Mouse (Mus musculus) CH12.LX (cell line): Measurements from ENCODE around the gene Chst5. TPM values are rescaled to one million over a fixed set of nuclear protein-coding genes. Genes with fewer than 3 reads are reported as not detected.

Source experiments
- DNase-seq: peaks from one replicate; pipeline ENCODE4 v3.0.0-alpha.2; 2013; ENCODE audit errors: extremely low read depth
- H3K27ac ChIP-seq: 2 replicates; pipeline ENCODE4 v1.5.1; 2012; ENCODE audit warnings: low read depth, mild to moderate bottlenecking, control low read depth, moderate library complexity; ENCODE audit not compliant: insufficient read depth
- H3K27me3 ChIP-seq: replicated peaks from 2 replicates; pipeline ENCODE3; 2012; ENCODE audit warnings: inconsistent platforms
- H3K36me3 ChIP-seq, 2 experiments: replicated peaks in 1 of 2; 2 replicates each; pipeline versions ENCODE3 to v1.6.1; 2012; ENCODE audit warnings: inconsistent platforms in 1 of 2, low read length in 1 of 2, mild to moderate bottlenecking in 1 of 2, mixed read lengths in 1 of 2, moderate library complexity in 1 of 2; ENCODE audit not compliant: control insufficient read depth in 1 of 2, insufficient read depth in 1 of 2
- H3K4me1 ChIP-seq, 2 experiments: 2 replicates each; pipeline ENCODE4 v1.6.1; 2012; ENCODE audit warnings: inconsistent platforms in 1 of 2, moderate library complexity in 1 of 2; ENCODE audit not compliant: insufficient read depth in 2 of 2, control insufficient read depth in 1 of 2
- H3K4me2 ChIP-seq: 2 replicates; pipeline ENCODE4 v1.6.1; 2012; ENCODE audit warnings: low read depth, mild to moderate bottlenecking, control low read depth; ENCODE audit not compliant: poor library complexity, insufficient read depth, severe bottlenecking
- H3K4me3 ChIP-seq, 3 experiments: fragments of 150-350 bp in 1 of 3; sonication (generic) in 1 of 3; replicated peaks in 1 of 3; 2 replicates each; pipeline versions ENCODE3 to v1.5.1; 2011 to 2012; ENCODE audit warnings: low read depth in 2 of 3, low read length in 2 of 3, mild to moderate bottlenecking in 2 of 3, moderate library complexity in 2 of 3, control low read depth in 1 of 3, improper control_type of control experiment in 1 of 3, inconsistent platforms in 1 of 3, mixed read lengths in 1 of 3; ENCODE audit not compliant: poor library complexity in 1 of 3
- H3K79me2 ChIP-seq: replicated peaks from 2 replicates; pipeline ENCODE4 v1.6.1; 2012; ENCODE audit warnings: mild to moderate bottlenecking, moderate library complexity; ENCODE audit not compliant: control insufficient read depth, poor library complexity, insufficient read depth, severe bottlenecking; ENCODE audit errors: extremely low read depth
- H3K9ac ChIP-seq: 2 replicates; pipeline ENCODE4 v1.6.1; 2012; ENCODE audit warnings: low read depth, mild to moderate bottlenecking, control low read depth, moderate library complexity; ENCODE audit not compliant: insufficient read depth
- H3K9me3 ChIP-seq: replicated peaks from 2 replicates; pipeline ENCODE3; 2012; ENCODE audit warnings: low read length, inconsistent platforms, mixed read lengths
- CHD1 ChIP-seq: IDR thresholded peaks from 2 replicates; pipeline ENCODE4 v1.6.1; 2012; ENCODE audit warnings: low read depth, low read length, improper control_type of control experiment, inconsistent platforms
- CHD2 ChIP-seq: IDR thresholded peaks from 2 replicates; pipeline ENCODE4 v1.6.1; 2011; ENCODE audit warnings: low read length, improper control_type of control experiment
- CTCF ChIP-seq, 2 experiments: IDR thresholded peaks in 1 of 2; conservative IDR thresholded peaks in 1 of 2; 2 replicates each; pipeline ENCODE4 v1.5.1; 2011 to 2012; ENCODE audit warnings: low read depth in 2 of 2, low read length in 2 of 2, improper control_type of control experiment in 1 of 2, inconsistent platforms in 1 of 2, mild to moderate bottlenecking in 1 of 2, moderate library complexity in 1 of 2
- E2F4 ChIP-seq: IDR thresholded peaks from 2 replicates; pipeline ENCODE4 v1.6.1; 2011; ENCODE audit warnings: low read depth, low read length, improper control_type of control experiment; ENCODE audit not compliant: insufficient replicate concordance
- ELF1 ChIP-seq: IDR thresholded peaks from 2 replicates; pipeline ENCODE4 v1.6.1; 2014; ENCODE audit warnings: low read depth, mild to moderate bottlenecking, inconsistent platforms, low read length, improper control_type of control experiment
- EP300 ChIP-seq: IDR thresholded peaks from 2 replicates; pipeline ENCODE4 v1.6.1; 2011; ENCODE audit warnings: low read length, improper control_type of control experiment
- ETS1 ChIP-seq: conservative IDR thresholded peaks from 2 replicates; pipeline ENCODE4 v1.6.1; 2012; ENCODE audit warnings: low read depth, mild to moderate bottlenecking, inconsistent platforms, low read length, improper control_type of control experiment, moderate library complexity
- GABPA ChIP-seq: IDR thresholded peaks from 2 replicates; pipeline ENCODE4 v1.6.1; 2012; ENCODE audit warnings: low read depth, low read length, improper control_type of control experiment, inconsistent platforms; ENCODE audit not compliant: insufficient replicate concordance
- MAFK ChIP-seq: IDR thresholded peaks from 2 replicates; pipeline ENCODE4 v1.6.1; 2011; ENCODE audit warnings: low read length, improper control_type of control experiment; ENCODE audit not compliant: insufficient replicate concordance
- MAX ChIP-seq: IDR thresholded peaks from 2 replicates; pipeline ENCODE4 v1.6.1; 2011; ENCODE audit warnings: low read length, improper control_type of control experiment
- MXI1 ChIP-seq: IDR thresholded peaks from 2 replicates; pipeline ENCODE4 v1.6.1; 2011; ENCODE audit warnings: mild to moderate bottlenecking, low read depth, low read length, improper control_type of control experiment
- MYC ChIP-seq: IDR thresholded peaks from 2 replicates; pipeline ENCODE4 v1.6.1; 2011; ENCODE audit warnings: low read depth, mild to moderate bottlenecking, improper control_type of control experiment, low read length
- NELFE ChIP-seq: IDR thresholded peaks from 2 replicates; pipeline ENCODE4 v1.6.1; 2011; ENCODE audit warnings: low read depth, low read length, improper control_type of control experiment
- NRF1 ChIP-seq: IDR thresholded peaks from 2 replicates; pipeline ENCODE4 v1.6.1; 2014; ENCODE audit warnings: low read depth, mild to moderate bottlenecking, inconsistent platforms, low read length, improper control_type of control experiment, moderate library complexity
- POLR2A ChIP-seq: IDR thresholded peaks from 2 replicates; pipeline ENCODE4 v1.6.1; 2011; ENCODE audit warnings: low read depth, mild to moderate bottlenecking, improper control_type of control experiment, low read length
- RCOR1 ChIP-seq: conservative IDR thresholded peaks from 2 replicates; pipeline ENCODE4 v1.6.1; 2012; ENCODE audit warnings: low read depth, mild to moderate bottlenecking, inconsistent platforms, low read length, improper control_type of control experiment
- SIN3A ChIP-seq: IDR thresholded peaks from 2 replicates; pipeline ENCODE4 v1.6.1; 2012; ENCODE audit warnings: low read length, improper control_type of control experiment, inconsistent platforms
- TBP ChIP-seq: conservative IDR thresholded peaks from 2 replicates; pipeline ENCODE4 v1.6.1; 2011; ENCODE audit warnings: low read depth, low read length, improper control_type of control experiment
- TCF12 ChIP-seq: IDR thresholded peaks from 2 replicates; pipeline ENCODE4 v1.6.1; 2014; ENCODE audit warnings: low read depth, mild to moderate bottlenecking, inconsistent platforms, low read length, improper control_type of control experiment
- ZKSCAN1 ChIP-seq: IDR thresholded peaks from 2 replicates; pipeline ENCODE4 v1.6.1; 2012; ENCODE audit warnings: low read depth, inconsistent platforms, low read length, improper control_type of control experiment, borderline replicate concordance
- ZMIZ1 ChIP-seq: IDR thresholded peaks from 2 replicates; pipeline ENCODE4 v1.6.1; 2012; ENCODE audit warnings: low read depth, mild to moderate bottlenecking, inconsistent platforms, low read length, improper control_type of control experiment
- ZNF384 ChIP-seq: IDR thresholded peaks from 2 replicates; pipeline ENCODE4 v1.6.1; 2012; ENCODE audit warnings: low read depth, low read length, improper control_type of control experiment, inconsistent platforms
- dilution Hi-C: fragments of 300-500 bp; cut with MboI; formaldehyde crosslinking; loops from 2 replicates; pipeline ENCODE4 v1.14.3; 2020; ENCODE audit warnings: low sequenced_read_pairs; ENCODE audit not compliant: extremely low pct_unique_long_range_greater_than_20kb, extremely low pct_ligation_motif_present
- in situ Hi-C: fragments of 300-500 bp; cut with MboI; formaldehyde crosslinking; loops from 3 replicates; pipeline ENCODE4 v1.14.3; 2019; ENCODE audit warnings: low sequenced_read_pairs, low pct_ligation_motif_present, low pct_unique_long_range_greater_than_20kb, mixed read lengths
- polyA plus RNA-seq: library from polyadenylated mRNA; unstranded; fragments of >175 nt; gene quantifications from 2 replicates; pipeline ENCODE4 v1.2.1, GENCODE M21; 2012; ENCODE audit warnings: low read depth; ENCODE audit not compliant: insufficient read length
- total RNA-seq, 2 experiments: library from RNA; depleted of rRNA; stranded (reverse); fragments of 300-350 nt in 1 of 2; fragments of >200 nt in 1 of 2; gene quantifications; 2 replicates each; pipeline ENCODE4 v1.2.3; 2012 to 2014

Chst5 gene
- total and polyA plus RNA-seq, 3 experiments = not detected

DNA sequence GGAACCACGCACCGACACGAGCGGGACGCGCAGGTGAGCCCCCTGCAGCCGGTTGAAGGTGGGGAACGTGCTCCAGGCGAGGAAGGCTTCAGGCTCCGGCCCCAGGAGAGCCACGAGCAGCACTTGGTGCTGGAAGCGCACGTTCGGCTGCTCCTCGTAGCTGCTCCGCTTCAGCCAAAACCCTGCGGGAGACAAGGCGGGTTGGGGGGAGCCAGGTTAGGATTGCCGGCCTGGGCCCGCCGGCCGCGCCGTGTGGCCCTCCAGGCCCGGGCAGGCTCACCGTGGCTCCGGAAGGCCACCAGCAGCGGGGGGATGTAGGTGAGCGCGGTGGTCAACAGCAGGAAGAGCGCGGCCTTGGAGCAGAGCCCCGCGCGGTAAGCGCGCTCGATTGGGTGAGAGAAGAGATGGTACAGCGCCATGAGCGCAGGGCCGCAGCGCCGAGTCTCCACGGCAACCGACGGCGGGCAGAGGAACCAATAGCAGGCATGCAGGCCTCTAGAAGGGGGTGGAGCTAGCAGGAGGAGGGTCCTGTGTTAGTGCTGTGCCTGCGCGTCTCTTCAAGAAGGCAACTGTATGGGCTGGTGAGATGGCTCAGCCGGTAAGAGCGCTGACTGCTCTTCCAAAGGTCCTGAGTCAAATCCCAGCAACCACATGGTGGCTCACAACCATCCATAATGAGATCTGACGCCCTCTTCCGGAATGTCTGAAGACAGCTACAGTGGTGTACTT, 23.3 kb upstream of the Chst5 start, which contains the start of gene Tmem231:
Gene Tmem231, minus strand, starts transcription at position 534 of the 729 bp plus-strand sequence.
- H3K4me1 ChIP-seq = peaks cover 2 to 32% of the 10 kb centered on the region in 2 experiments; a peak in 2 of 4 replicates
- in situ Hi-C loops (no loop called here), dilution Hi-C loops (no loop called here)
- H3K9me3 ChIP-seq = no peaks in the 10 kb centered on the region
- DNase-seq = peak; percentile 95
- TF ChIP-seq MXI1 (peak; percentile 94), ELF1 (0 out of 2 replicates have a peak, but pooled peaks have one; percentile 36), E2F4 (no peak), ZKSCAN1 (no peak), MAFK (no peak), RCOR1 (no peak), CHD2 (peak; percentile 83), SIN3A (peak; percentile 70), TBP (peak; percentile 50; the same call in 1 of the 2 replicates), TCF12 (peak; percentile 17; the same call in 1 of the 2 replicates), GABPA (no peak), ETS1 (no peak), ZMIZ1 (no peak), EP300 (no peak), POLR2A (peak; percentile 65), CTCF (conservative IDR thresholded peaks at IDR 0.05 in 1 of 2, IDR thresholded peaks at IDR 0.05 in 1 of 2; ENCODE audit: low read depth in 2 of 2, low read length in 2 of 2) (peak in 1 of 2 experiments; percentile 24; a peak in 2 of 4 replicates), CHD1 (no peak), NELFE (0 out of 2 replicates have a peak, but pooled peaks have one; percentile 29), NRF1 (peak; percentile 64), MYC (no peak), MAX (no peak), ZNF384 (peak; percentile 41; the same call in 1 of the 2 replicates)
- no peaks in the 10 kb centered on the region for H3K79me2 ChIP-seq
- peak within 1 kb of the TSS; percentile 71 for H3K4me2 ChIP-seq
- H3K9ac ChIP-seq = peak within 1 kb of the TSS; percentile 31; the same call in 1 of the 2 replicates
- no peaks in the 10 kb centered on the region for H3K36me3 ChIP-seq
- no peak within 1 kb of the TSS for H3K27ac ChIP-seq
- H3K27me3 ChIP-seq = no peaks in the 10 kb centered on the region
- peak within 1 kb of the TSS; percentile 42 to 72 (median 71) for H3K4me3 ChIP-seq
